Mouse (Mus musculus): ENCODE results near the gene Hoga1.
"Not testable (repeated sequence)": the region's sequence is repeated elsewhere in the genome, so short reads cannot be mapped to it uniquely, and the experiment has no call there.

Hoga1 gene

GRCm38 (mm10) chr19:42071886-42072608, 26.6 kb downstream of the Hoga1 start:
- DNase-seq = no peak

- DNase-seq = no peak
These were observed 27.4 kb downstream of the Hoga1 start for GRCm38 (mm10) chr19:42072802-42073201.

- DNase-seq = no peak
These were observed 29.6 kb downstream of the Hoga1 start for GRCm38 (mm10) chr19:42075051-42075450.

- DNase-seq = no peak
These were observed 30.6 kb downstream of the Hoga1 start for GRCm38 (mm10) chr19:42075992-42076391.

- no peak for DNase-seq
These were observed 33.2 kb downstream of the Hoga1 start for GRCm38 (mm10) chr19:42078566-42078965.

- no peak for DNase-seq
These were observed 33.6 kb downstream of the Hoga1 start for GRCm38 (mm10) chr19:42079006-42079405.

- DNase-seq = no peak
These were observed 34.5 kb downstream of the Hoga1 start for GRCm38 (mm10) chr19:42079950-42080349.

- no peak for DNase-seq
These were observed 35.1 kb downstream of the Hoga1 start for GRCm38 (mm10) chr19:42080469-42080868.

GRCm38 (mm10) chr19:42081613-42082012, 36.2 kb downstream of the Hoga1 start:
- not testable (repeated sequence) for DNase-seq

- no peak for DNase-seq
These were observed 40.3 kb downstream of the Hoga1 start for GRCm38 (mm10) chr19:42085690-42086089.

- peak; percentile 62 for DNase-seq
These were observed 40.8 kb downstream of the Hoga1 start, which contains the start of gene Morn4 for GRCm38 (mm10) chr19:42086166-42086565. Morn4 (minus strand) TSS chr19:42086357.

GRCm38 (mm10) chr19:42089103-42089747, 43.8 kb downstream of the Hoga1 start:
- peak; percentile 81 for DNase-seq

- DNase-seq = peak; percentile 98
These were observed 44.6 kb downstream of the Hoga1 start, which contains the start of gene Pi4k2a for GRCm38 (mm10) chr19:42089748-42090595. Pi4k2a (plus strand) TSS chr19:42090470.

- peak; percentile 67 for DNase-seq
These were observed 45.3 kb downstream of the Hoga1 start for GRCm38 (mm10) chr19:42090637-42091141.

GRCm38 (mm10) chr19:42099406-42099805, 54.0 kb downstream of the Hoga1 start:
- DNase-seq = no peak

- no peak for DNase-seq
These were observed 59.3 kb downstream of the Hoga1 start for GRCm38 (mm10) chr19:42104681-42105080.

GRCm38 (mm10) chr19:42115783-42116335, 70.4 kb downstream of the Hoga1 start:
- DNase-seq = no peak

- DNase-seq = no peak
These were observed 72.7 kb downstream of the Hoga1 start for GRCm38 (mm10) chr19:42118142-42118541.

GRCm38 (mm10) chr19:42118596-42118995, 73.2 kb downstream of the Hoga1 start:
- no peak for DNase-seq

GRCm38 (mm10) chr19:42120451-42120850, 75.0 kb downstream of the Hoga1 start:
- DNase-seq = no peak
